Mouse (Mus musculus) lung, postnatal 0 days (tissue): ENCODE results near the gene Cdx2. TPM values are rescaled to one million over a fixed set of nuclear protein-coding genes. Genes with fewer than 3 reads are reported as not detected.

Source experiments
- ATAC-seq: fragments of 200-750 bp; cut with Nextera tagmentation; 2 replicates; pipeline ENCODE4 v1.8.0; 2017; ENCODE audit warnings: moderate library complexity
- DNase-seq: peaks from one replicate; pipeline ENCODE4 v3.0.0-alpha.2; 2016; ENCODE audit warnings: low spot score
- H3K27ac ChIP-seq: fragments of 300-500 bp; sonication (generic); 2 replicates; pipeline ENCODE4 v1.5.1; 2014; ENCODE audit warnings: antibody characterized with exemption, mild to moderate bottlenecking, low read length, mixed read lengths
- H3K27me3 ChIP-seq: fragments of 300-500 bp; sonication (generic); replicated peaks from 2 replicates; pipeline ENCODE4 v1.6.1; 2014; ENCODE audit warnings: low read length, mixed read lengths; ENCODE audit not compliant: insufficient read depth
- H3K36me3 ChIP-seq: fragments of 300-500 bp; sonication (generic); 2 replicates; pipeline ENCODE4 v1.6.1; 2014; ENCODE audit warnings: low read length, mixed read lengths; ENCODE audit not compliant: insufficient read depth
- H3K4me1 ChIP-seq: fragments of 300-500 bp; sonication (generic); 2 replicates; pipeline ENCODE4 v1.6.1; 2014; ENCODE audit warnings: antibody characterized with exemption, low read depth, low read length, mixed read lengths; ENCODE audit not compliant: insufficient read depth
- H3K4me2 ChIP-seq: fragments of 300-500 bp; sonication (generic); replicated peaks from 2 replicates; pipeline ENCODE4 v1.6.1; 2014; ENCODE audit warnings: low read depth, mild to moderate bottlenecking, low read length, moderate library complexity, mixed read lengths
- H3K4me3 ChIP-seq: fragments of 300-500 bp; sonication (generic); 2 replicates; pipeline ENCODE4 v1.5.1; 2014; ENCODE audit warnings: low read depth, low read length
- H3K9ac ChIP-seq: fragments of 300-500 bp; sonication (generic); replicated peaks from 2 replicates; pipeline ENCODE4 v1.6.1; 2014; ENCODE audit warnings: low read depth, mild to moderate bottlenecking
- H3K9me3 ChIP-seq: fragments of 300-500 bp; sonication (generic); 2 replicates; pipeline ENCODE4 v1.6.1; 2016; ENCODE audit warnings: low read length, mixed read lengths
- CTCF ChIP-seq: IDR thresholded peaks from 2 replicates; pipeline ENCODE4 v1.5.1; 2016; ENCODE audit warnings: antibody characterized with exemption, mild to moderate bottlenecking
- EP300 ChIP-seq: IDR thresholded peaks from 2 replicates; pipeline ENCODE4 v1.6.1; 2016; ENCODE audit warnings: antibody characterized with exemption, mild to moderate bottlenecking, control low read depth
- WGBS: fragments of 180-500 bp; shearing (Covaris S2); extraction: QIAGEN DNeasy Blood & Tissue Kit; methylation state at CpG from one replicate; pipeline ENCODE4 v1.1.7; 2014; 5-methylcytosine and 5-hydroxymethylcytosine counted together
- polyA plus RNA-seq: library from polyadenylated mRNA; unstranded; fragments of >200 nt; fragmentation: Nextera tagmentation; extraction: Ambion mirVana; gene quantifications from 2 replicates; pipeline ENCODE4 v1.2.1, GENCODE M21; 2015

Gene Cdx2
- polyA plus RNA-seq, 1 experiment from 2014 or later: not detected

- WGBS: 4% methylated on average over 13 of the region's 13 CpGs
- H3K36me3 ChIP-seq: no peaks in the 10 kb centered on the region
- H3K27me3 ChIP-seq: peaks cover 92% of the 10 kb centered on the region
- H3K4me3 ChIP-seq: no peak overlapping the region
- ATAC-seq: no peak
- H3K4me1 ChIP-seq: no peaks in the 10 kb centered on the region
- TF ChIP-seq EP300 (no peak), CTCF (no peak)
- no peak overlapping the region for H3K9ac ChIP-seq
- no peaks in the 10 kb centered on the region for H3K9me3 ChIP-seq
- H3K4me2 ChIP-seq: no peak overlapping the region
- no peak for DNase-seq
- H3K27ac ChIP-seq: no peak overlapping the region
Measured at GRCm38 (mm10) chr5:147302746-147303400, 4.2 kb downstream of the Cdx2 start.

- no peaks in the 10 kb centered on the region for H3K36me3 ChIP-seq
- no peaks in the 10 kb centered on the region for H3K4me1 ChIP-seq
- TF ChIP-seq EP300 (no peak), CTCF (no peak)
- DNase-seq (no peak), ATAC-seq (no peak)
- no peak overlapping the region for H3K4me2 ChIP-seq
- 6% methylated on average over 8 of the region's 8 CpGs for WGBS
- no peak overlapping the region for H3K9ac ChIP-seq
- no peaks in the 10 kb centered on the region for H3K9me3 ChIP-seq
- H3K4me3 ChIP-seq: no peak overlapping the region
- H3K27me3 ChIP-seq: peaks cover 89% of the 10 kb centered on the region
- H3K27ac ChIP-seq: no peak overlapping the region
Measured at GRCm38 (mm10) chr5:147302141-147302540, 4.9 kb downstream of the Cdx2 start.

GRCm38 (mm10) chr5:147301781-147302070 lies 5.3 kb downstream of the Cdx2 start:
- TF ChIP-seq EP300 (no peak), CTCF (no peak)
- H3K4me2 ChIP-seq: no peak overlapping the region
- 4% methylated on average over 10 of the region's 10 CpGs for WGBS
- ATAC-seq (no peak), DNase-seq (no peak)
- H3K4me1 ChIP-seq: no peaks in the 10 kb centered on the region
- no peaks in the 10 kb centered on the region for H3K9me3 ChIP-seq
- no peak overlapping the region for H3K27ac ChIP-seq
- H3K36me3 ChIP-seq: no peaks in the 10 kb centered on the region
- no peak overlapping the region for H3K4me3 ChIP-seq
- no peak overlapping the region for H3K9ac ChIP-seq
- H3K27me3 ChIP-seq: peaks cover 89% of the 10 kb centered on the region

DNA sequence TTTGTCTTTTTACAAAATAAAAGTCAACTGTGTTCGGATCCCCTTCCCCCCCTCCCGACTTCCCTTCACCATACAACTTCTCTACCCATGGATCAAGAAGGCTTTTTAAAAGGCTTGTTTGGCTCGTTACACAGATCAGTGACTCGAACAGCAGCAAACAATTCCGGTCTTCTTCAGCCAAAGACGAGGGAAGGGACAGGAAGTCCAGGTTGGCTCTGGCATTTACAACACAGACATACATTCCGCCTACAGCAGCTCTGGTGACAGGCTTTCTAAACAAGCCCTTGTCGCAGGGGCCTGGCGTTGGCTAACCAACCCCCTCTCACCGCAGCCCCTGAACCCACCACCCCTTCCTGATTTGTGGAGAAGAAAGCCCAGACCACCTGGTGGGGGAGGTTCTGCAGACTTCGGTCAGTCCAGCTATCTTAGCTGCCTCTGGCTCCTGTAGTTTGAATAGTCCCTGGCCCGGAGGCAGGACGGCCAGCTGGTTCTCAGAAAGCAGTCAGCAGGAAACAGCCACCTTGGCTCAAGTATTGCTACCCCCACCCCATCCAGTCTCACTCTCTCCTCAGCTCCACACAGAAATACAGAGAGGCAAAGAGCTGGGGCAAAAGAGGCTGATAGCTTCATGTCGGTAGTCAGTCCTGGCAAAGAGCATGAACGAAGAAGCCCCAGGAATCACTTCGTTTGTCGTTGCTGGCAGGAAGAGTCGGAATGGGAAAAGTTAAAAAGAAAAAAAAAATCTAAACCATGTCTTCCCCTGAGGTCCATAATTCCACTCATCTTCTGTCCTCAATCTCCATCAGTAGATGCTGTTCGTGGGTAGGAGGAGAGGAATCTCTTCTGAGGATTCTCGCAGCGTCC lies 5.9 kb downstream of the Cdx2 start:
- H3K4me2 ChIP-seq: no peak overlapping the region
- no peak overlapping the region for H3K9ac ChIP-seq
- H3K27me3 ChIP-seq: peaks cover 84% of the 10 kb centered on the region
- no peaks in the 10 kb centered on the region for H3K36me3 ChIP-seq
- ATAC-seq (no peak), DNase-seq (no peak)
- no peaks in the 10 kb centered on the region for H3K9me3 ChIP-seq
- H3K4me1 ChIP-seq: no peaks in the 10 kb centered on the region
- no peak for TF ChIP-seq CTCF
- TF ChIP-seq EP300: no peak
- 3% methylated on average over 21 of the region's 21 CpGs for whole genome bisulfite sequencing
- H3K4me3 ChIP-seq: no peak overlapping the region
- H3K27ac ChIP-seq: no peak overlapping the region

DNA sequence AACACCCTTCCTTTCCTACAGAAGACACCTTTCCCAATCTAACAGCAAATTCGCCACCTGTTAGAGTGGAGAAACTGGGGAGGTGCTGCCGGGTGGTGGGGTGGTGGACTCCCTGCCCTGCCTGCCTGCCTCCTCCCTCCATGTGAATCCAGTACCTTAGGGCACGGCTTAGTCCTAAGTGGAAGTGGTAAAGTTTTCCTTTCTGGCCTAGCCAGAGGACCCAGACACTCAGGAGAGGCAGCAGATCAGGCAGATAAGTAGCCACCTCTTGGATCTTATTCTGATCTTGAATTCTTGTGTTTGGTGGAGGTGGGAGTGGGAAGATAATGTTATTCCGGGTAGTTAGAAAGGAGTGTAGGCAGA lies 7.1 kb downstream of the Cdx2 start:
- WGBS: 4% methylated on average over 4 of the region's 4 CpGs
- DNase-seq (no peak), ATAC-seq (peak; percentile 26)
- H3K4me3 ChIP-seq: peak overlapping the region; percentile 21; the same call in 1 of the 2 replicates
- H3K4me2 ChIP-seq: peak overlapping the region; percentile 52
- no peaks in the 10 kb centered on the region for H3K36me3 ChIP-seq
- no peak overlapping the region for H3K27ac ChIP-seq
- H3K9me3 ChIP-seq: no peaks in the 10 kb centered on the region
- no peaks in the 10 kb centered on the region for H3K4me1 ChIP-seq
- no peak overlapping the region for H3K9ac ChIP-seq
- H3K27me3 ChIP-seq: peaks cover 80% of the 10 kb centered on the region
- TF ChIP-seq CTCF (no peak), EP300 (no peak)

DNA sequence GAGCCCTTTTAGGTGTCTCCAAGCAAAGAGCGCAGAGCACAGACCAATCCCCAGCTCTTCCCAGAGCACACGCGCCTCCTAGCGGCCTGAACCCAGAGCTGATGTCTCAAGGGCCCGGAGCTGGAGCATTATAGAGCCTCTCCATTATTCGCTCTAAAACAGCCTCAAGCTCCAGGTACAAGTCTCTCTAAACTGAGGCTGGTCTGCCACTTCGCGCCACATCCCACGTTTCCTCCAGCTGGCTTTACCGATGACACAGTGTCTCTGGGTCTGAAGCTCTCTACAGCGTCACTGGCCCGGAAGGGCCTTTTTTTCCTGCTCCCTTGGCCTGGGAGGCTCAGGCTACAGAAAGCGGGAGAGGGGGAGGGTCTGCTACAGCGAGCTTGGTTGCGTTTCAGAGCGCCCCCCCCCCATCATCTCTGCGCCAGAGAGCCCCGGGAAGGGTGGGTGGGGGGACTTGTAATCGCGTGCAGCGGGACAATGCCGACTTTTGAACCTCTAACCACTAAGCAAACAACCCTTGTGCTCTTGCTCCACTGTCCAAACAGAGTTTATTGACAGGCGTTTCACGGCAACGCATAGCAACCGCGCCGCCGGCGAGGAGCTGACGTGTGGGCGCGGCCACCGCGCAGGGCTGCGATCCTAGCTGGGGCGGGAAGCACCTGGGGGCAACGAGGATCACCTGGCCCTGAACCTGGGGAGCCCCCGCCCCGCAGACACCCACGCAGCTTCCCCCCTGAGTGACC lies 7.6 kb downstream of the Cdx2 start:
- no peak overlapping the region for H3K9ac ChIP-seq
- DNase-seq (peak; percentile 69), ATAC-seq (peak; percentile 79)
- TF ChIP-seq EP300 (no peak), CTCF (peak; percentile 70)
- no peaks in the 10 kb centered on the region for H3K9me3 ChIP-seq
- H3K27ac ChIP-seq: no peak overlapping the region
- no peaks in the 10 kb centered on the region for H3K4me1 ChIP-seq
- H3K4me3 ChIP-seq: peak overlapping the region; percentile 21; the same call in 1 of the 2 replicates
- WGBS: under 1% methylated on average over 41 of the region's 41 CpGs
- H3K27me3 ChIP-seq: peaks cover 78% of the 10 kb centered on the region
- peak overlapping the region; percentile 52 for H3K4me2 ChIP-seq
- no peaks in the 10 kb centered on the region for H3K36me3 ChIP-seq
